Mouse (Mus musculus) megakaryocyte, embryonic 14.5 days (primary cell): Measurements from ENCODE around the gene Mogs.

Experiments used
- FLI1 ChIP-seq: IDR thresholded peaks from 2 replicates; pipeline ENCODE4 v1.6.1; 2012; ENCODE audit warnings: low read length, inconsistent platforms, mixed read lengths
- GATA1 ChIP-seq: IDR thresholded peaks from 3 replicates; pipeline ENCODE4 v1.6.1; 2012; ENCODE audit warnings: mixed read lengths, low read length, inconsistent platforms, borderline replicate concordance

- TF ChIP-seq GATA1 (no peak), FLI1 (no peak)
These were observed 14.0 kb upstream of the Mogs start, which contains the start of the genes Ccdc142 and Gm42688 for GRCm38 (mm10) chr6:83101316-83101687.
